Mouse (Mus musculus) lung, postnatal 14 days (tissue): ENCODE measurements around the gene Kcnj10.

Source experiments
- DNase-seq: peaks from one replicate; pipeline ENCODE4 v3.0.0; 2021

The Kcnj10 gene

GRCm38 (mm10) chr1:172340729-172341321 is at the start of gene Kcnj10:
Gene Kcnj10, plus strand, starts transcription at chr1:172341210.
- DNase-seq = peak; percentile 72

- DNase-seq = no peak
Observed at GRCm38 (mm10) chr1:172292880-172293279, 48.1 kb upstream of the Kcnj10 start.

GRCm38 (mm10) chr1:172293449-172293848 is 47.6 kb upstream of the Kcnj10 start:
- DNase-seq = no peak

GRCm38 (mm10) chr1:172295751-172296197 is 45.2 kb upstream of the Kcnj10 start:
- DNase-seq = no peak

GRCm38 (mm10) chr1:172296816-172297510 is 44.0 kb upstream of the Kcnj10 start:
- DNase-seq = peak; percentile 36

- DNase-seq = peak; percentile 51
Observed at GRCm38 (mm10) chr1:172297611-172298537, 43.1 kb upstream of the Kcnj10 start, which contains the start of gene Atp1a2. Gene Atp1a2, minus strand, starts transcription at chr1:172298064.

- DNase-seq = no peak
Observed at GRCm38 (mm10) chr1:172299528-172299927, 41.5 kb upstream of the Kcnj10 start.

DNA sequence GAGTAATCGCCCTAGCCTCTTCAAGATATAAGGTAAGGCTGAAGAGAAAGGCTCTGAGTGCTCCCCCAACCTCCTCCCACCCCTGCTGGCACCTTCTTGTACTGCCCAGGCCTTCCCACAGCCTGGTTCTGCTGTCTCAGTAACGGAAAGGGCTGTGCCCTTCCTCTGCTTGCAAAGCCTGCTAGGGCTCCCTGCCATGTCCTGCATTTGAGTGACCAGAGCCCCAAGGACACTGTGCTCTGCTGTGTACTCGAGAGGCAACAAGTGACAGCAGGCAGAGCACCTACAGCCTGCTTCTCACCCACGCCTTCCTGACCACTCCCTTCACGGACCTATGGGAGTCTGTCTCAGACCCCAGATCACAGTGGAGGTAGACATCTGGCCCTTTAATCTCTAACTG is 40.8 kb upstream of the Kcnj10 start:
- DNase-seq = peak; percentile 24

GRCm38 (mm10) chr1:172301180-172301579 is 39.8 kb upstream of the Kcnj10 start:
- no peak for DNase-seq

- DNase-seq = no peak
Observed at GRCm38 (mm10) chr1:172302311-172302710, 38.7 kb upstream of the Kcnj10 start.

GRCm38 (mm10) chr1:172302851-172303250 is 38.2 kb upstream of the Kcnj10 start:
- DNase-seq = no peak

- no peak for DNase-seq
Observed at GRCm38 (mm10) chr1:172304443-172304842, 36.6 kb upstream of the Kcnj10 start.

- DNase-seq = no peak
Observed at GRCm38 (mm10) chr1:172305153-172305552, 35.9 kb upstream of the Kcnj10 start.

- DNase-seq = no peak
Observed at GRCm38 (mm10) chr1:172305635-172306034, 35.4 kb upstream of the Kcnj10 start.

DNA sequence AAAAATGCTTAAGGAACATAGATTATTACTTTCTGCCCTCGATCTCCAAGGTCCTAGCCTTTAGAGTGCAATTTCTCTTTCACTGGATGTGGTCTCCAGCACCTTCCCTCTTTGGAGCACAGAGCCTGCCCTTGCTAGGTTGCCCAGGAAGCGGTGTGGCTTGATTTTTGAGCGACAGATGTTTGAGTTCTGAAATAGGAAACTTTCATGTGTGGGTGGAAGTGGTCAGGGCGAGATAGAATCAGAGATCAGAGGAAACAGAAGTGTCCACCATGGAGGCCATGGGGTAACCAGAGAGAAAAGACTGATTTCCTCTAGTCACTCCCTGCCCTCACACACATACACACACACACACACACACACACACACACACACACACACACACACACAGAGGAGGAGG is 34.8 kb upstream of the Kcnj10 start:
- DNase-seq = no peak

- no peak for DNase-seq
Observed at GRCm38 (mm10) chr1:172306885-172307284, 34.1 kb upstream of the Kcnj10 start.

GRCm38 (mm10) chr1:172307936-172308335 is 33.1 kb upstream of the Kcnj10 start:
- DNase-seq = no peak

DNA sequence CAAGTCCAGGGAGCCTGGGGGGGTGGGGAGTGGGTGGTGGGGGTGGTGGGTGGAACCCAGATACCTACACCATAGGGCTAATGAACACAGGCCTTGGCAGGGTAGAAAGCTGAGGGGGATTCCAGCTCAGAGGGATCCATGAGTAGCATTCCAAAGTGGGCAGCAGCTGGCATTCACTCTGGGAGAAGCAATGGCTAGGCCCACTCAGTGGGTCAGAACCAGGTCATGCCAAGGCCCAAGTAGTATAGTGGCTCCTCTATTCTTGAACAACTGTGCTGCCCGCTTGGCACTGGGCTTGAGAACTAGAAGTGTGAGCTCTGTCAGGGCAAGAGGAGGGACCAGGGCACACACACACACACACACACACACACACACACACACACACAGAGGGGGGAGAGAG is 32.6 kb upstream of the Kcnj10 start:
- no peak for DNase-seq

DNA sequence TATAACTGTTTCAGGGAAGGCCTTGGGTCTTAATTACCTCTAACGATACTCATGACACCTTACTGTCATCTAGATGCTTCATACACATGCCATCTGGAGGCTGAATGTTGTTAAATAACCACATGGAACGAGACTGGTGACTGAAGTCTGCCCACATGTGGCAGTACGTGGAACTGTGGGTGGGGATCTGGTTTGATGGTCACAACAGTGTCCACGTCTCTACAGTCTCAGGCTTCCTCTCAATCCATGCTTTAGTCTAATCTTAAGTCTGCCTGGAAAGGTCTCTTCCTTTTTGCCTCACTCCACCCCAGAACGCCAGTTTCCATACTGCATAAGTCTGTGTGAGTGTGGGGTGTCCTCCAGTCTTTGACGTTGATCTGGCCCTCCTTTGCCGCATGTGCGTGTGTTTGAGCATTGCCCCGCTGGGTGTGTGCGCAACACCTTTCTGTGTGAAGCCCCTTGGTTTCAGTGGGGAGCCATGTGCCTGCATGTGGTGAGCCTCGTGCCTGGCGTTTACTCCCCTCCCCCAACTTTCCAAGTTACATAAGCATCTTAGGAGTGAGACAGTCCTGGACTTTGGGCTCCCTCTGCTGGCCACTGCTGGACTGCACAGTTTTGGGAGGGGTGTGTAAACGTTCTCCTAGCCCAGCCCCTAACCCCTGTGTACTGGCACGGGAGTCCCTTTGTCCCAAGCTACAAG is 31.2 kb upstream of the Kcnj10 start:
- DNase-seq = peak; percentile 95

DNA sequence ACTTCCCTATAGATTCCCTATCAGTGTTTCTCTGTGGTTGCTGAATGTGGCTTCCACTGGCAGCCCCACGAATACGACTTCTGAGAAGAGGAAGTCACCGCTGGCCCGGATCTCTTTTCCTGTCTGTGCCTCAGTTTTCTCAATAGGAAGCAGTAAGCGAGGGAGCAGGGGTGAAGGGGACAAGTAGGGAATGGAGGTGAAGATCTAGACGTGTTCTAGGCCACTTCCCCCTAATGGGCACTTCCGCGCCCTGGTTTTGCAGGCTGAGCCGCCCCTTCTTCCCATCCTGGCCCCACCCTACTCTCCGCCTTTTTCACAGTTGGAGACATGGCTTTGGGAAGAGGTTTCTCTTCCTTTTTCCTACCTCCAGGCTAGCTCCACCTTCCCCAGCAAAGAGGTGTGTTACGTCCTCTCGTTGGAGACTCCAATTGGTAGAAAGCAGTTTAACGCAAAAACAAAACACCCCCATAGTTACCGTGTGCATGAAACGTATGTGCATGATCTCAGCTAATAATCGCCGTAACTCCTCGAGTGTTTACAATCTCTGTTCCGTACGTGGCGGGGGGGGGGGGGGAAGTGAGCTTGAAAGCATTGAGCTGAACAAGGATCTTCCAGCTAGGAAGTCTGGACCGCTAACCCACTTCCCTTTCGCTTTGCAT is 29.6 kb upstream of the Kcnj10 start:
- peak; percentile 73 for DNase-seq

- DNase-seq = peak; percentile 91
Observed at GRCm38 (mm10) chr1:172311921-172312767, 28.9 kb upstream of the Kcnj10 start.
